Mouse (Mus musculus) bone marrow, adult 2 months (tissue): ENCODE results near the gene D430041D05Rik.

Experiments
- CTCF ChIP-seq: fragments of 200-500 bp; IDR thresholded peaks from 2 replicates; pipeline ENCODE4 v1.5.1; 2011; ENCODE audit warnings: low read length, control low read depth; ENCODE audit not compliant: control insufficient read depth, insufficient read depth
- POLR2A ChIP-seq: fragments of 200-500 bp; IDR thresholded peaks from 2 replicates; pipeline ENCODE4 v1.6.1; 2011; ENCODE audit warnings: low read depth, mild to moderate bottlenecking, control low read depth, low read length, borderline replicate concordance; ENCODE audit not compliant: control insufficient read depth

GRCm38 (mm10) chr2:104184296-104184695 lies 226.5 kb downstream of the D430041D05Rik start:
- TF ChIP-seq CTCF (no peak), POLR2A (no peak)
